Mouse (Mus musculus) liver, embryonic 14.5 days (tissue): ENCODE data around the gene Ggcx.

Source experiments
- CTCF ChIP-seq: IDR thresholded peaks from 2 replicates; pipeline ENCODE4 v1.5.1; 2016; ENCODE audit warnings: antibody characterized with exemption, low read depth, control low read depth
- EP300 ChIP-seq: IDR thresholded peaks from 2 replicates; pipeline ENCODE4 v1.6.1; 2016; ENCODE audit warnings: antibody characterized with exemption, low read depth

DNA sequence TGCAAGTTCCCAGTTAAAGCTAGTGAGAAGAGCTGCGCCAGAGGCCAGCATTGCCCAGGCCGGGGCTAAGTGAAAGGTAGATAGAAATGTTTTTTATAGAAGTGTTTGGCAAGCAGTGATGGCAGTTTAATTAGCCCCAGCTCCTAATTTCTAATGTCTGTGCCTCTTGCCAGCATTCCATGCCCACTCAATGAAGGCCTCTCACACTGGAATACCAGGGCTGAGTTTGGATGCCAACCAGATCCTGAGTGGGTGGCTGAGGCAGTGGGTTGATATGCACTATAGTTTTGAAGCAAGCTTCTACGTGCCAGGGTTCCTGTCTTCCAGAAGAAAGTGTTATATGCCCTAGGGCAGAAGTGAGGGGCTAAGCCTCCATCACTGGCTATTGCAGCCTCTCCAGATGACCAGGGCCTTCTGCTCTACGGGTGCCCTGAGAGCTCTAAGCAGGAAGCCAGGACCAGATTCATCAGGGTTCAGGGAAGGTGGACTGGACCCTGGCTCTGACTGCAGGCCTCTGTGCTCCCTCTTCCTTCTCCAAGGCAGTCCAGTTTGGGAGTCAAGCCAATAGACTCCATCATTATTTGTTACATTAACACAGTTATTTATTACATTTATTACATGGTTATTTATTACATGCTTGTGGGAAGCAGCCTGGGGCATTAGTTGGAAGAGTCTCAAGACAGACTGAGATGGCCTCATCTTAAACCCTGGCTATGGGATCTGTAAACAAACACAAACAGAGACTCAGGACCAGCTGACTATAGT, 61.3 kb downstream of the Ggcx start:
- no peak for TF ChIP-seq CTCF
- no peak for TF ChIP-seq EP300
